Mouse (Mus musculus) heart, postnatal 0 days (tissue): Measurements from ENCODE around the gene Alox12b.

ENCODE experiments used
- CTCF ChIP-seq: IDR thresholded peaks from 2 replicates; pipeline ENCODE4 v1.5.1; 2016; ENCODE audit warnings: antibody characterized with exemption, control low read depth, low read depth
- EP300 ChIP-seq: IDR thresholded peaks from 2 replicates; pipeline ENCODE4 v1.6.1; 2016; ENCODE audit warnings: antibody characterized with exemption, low read depth

DNA sequence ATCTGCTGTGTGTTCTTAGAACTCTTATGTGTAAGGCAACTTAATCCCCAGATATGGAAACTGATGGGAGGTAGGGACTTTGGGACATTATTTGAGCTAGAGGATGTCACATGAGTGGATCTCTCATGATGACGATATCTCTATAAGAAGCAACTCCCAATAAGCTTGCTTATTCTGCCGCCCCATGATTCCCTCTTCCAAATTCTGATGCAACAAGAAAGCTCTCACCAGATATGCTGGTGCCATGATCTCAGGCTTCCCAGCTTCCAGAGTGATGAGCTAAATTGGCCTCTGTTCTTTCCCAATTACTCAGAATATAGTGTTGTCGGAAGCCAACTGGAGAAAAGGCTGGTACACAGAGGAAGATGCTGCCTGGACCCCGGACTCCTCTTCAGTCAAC lies 44.9 kb upstream of the Alox12b start:
- TF ChIP-seq CTCF (no peak), EP300 (no peak)
